Mouse (Mus musculus) MEL (cell line): ENCODE measurements at regions not wholly inside any gene's neighbourhood (a gene's known extent, or its start where the extent isn't known, plus 50 kb on each side); places are given as distances from the start of the nearest gene placed in this dataset.

Experiments
- DNase-seq: peaks from one replicate; pipeline ENCODE4 v3.0.0; 2011; ENCODE audit warnings: low read depth, low spot score
- H3K27ac ChIP-seq: 2 replicates; pipeline ENCODE4 v1.5.1; 2012; ENCODE audit warnings: low read depth, mild to moderate bottlenecking, control low read depth, low read length, moderate library complexity; ENCODE audit not compliant: control insufficient read depth
- H3K27me3 ChIP-seq, 2 experiments: fragments of 150-350 bp in 1 of 2; sonication (generic) in 1 of 2; 2 replicates each; pipeline ENCODE4 v1.6.1; 2012; ENCODE audit warnings: low read length in 2 of 2, mild to moderate bottlenecking in 2 of 2, improper control_type of control experiment in 1 of 2, moderate library complexity in 1 of 2; ENCODE audit not compliant: insufficient read depth in 2 of 2, control insufficient read depth in 1 of 2
- H3K36me3 ChIP-seq, 2 experiments: 2 replicates each; pipeline ENCODE4 v1.6.1; 2012 to 2014; ENCODE audit warnings: low read length in 2 of 2, improper control_type of control experiment in 1 of 2, inconsistent platforms in 1 of 2, mild to moderate bottlenecking in 1 of 2; ENCODE audit not compliant: insufficient read depth in 2 of 2, control insufficient read depth in 1 of 2
- H3K4me1 ChIP-seq, 2 experiments: fragments of 150-350 bp in 1 of 2; sonication (generic) in 1 of 2; 2 replicates each; pipeline ENCODE4 v1.6.1; 2012; ENCODE audit warnings: low read length in 2 of 2, improper control_type of control experiment in 1 of 2, mild to moderate bottlenecking in 1 of 2; ENCODE audit not compliant: insufficient read depth in 2 of 2, control insufficient read depth in 1 of 2
- H3K4me3 ChIP-seq, 2 experiments: fragments of 150-350 bp in 1 of 2; sonication (generic) in 1 of 2; 2 replicates each; pipeline ENCODE4 v1.5.1; 2012; ENCODE audit warnings: low read depth in 2 of 2, low read length in 2 of 2, mild to moderate bottlenecking in 2 of 2, moderate library complexity in 2 of 2, control low read depth in 1 of 2, improper control_type of control experiment in 1 of 2; ENCODE audit not compliant: control insufficient read depth in 1 of 2, insufficient read depth in 1 of 2
- H3K79me2 ChIP-seq: 2 replicates; pipeline ENCODE4 v1.6.1; 2012; ENCODE audit warnings: mild to moderate bottlenecking, low read length, moderate library complexity; ENCODE audit not compliant: control insufficient read depth, poor library complexity, insufficient read depth
- H3K9ac ChIP-seq: 2 replicates; pipeline ENCODE4 v1.6.1; 2012; ENCODE audit warnings: low read depth, mild to moderate bottlenecking, control low read depth, low read length, moderate library complexity; ENCODE audit not compliant: control insufficient read depth, poor library complexity, severe bottlenecking
- H3K9me3 ChIP-seq: fragments of 150-350 bp; sonication (generic); replicated peaks from 2 replicates; pipeline ENCODE4 v1.6.1; 2012; ENCODE audit warnings: mild to moderate bottlenecking, low read length, improper control_type of control experiment, moderate library complexity; ENCODE audit not compliant: insufficient read depth
- CHD1 ChIP-seq: IDR thresholded peaks from 2 replicates; pipeline ENCODE4 v1.6.1; 2012; ENCODE audit warnings: low read depth, mild to moderate bottlenecking, inconsistent platforms, low read length, improper control_type of control experiment
- CHD2 ChIP-seq: IDR thresholded peaks from 2 replicates; pipeline ENCODE4 v1.6.1; 2011; ENCODE audit warnings: low read length, improper control_type of control experiment
- CTCF ChIP-seq, 3 experiments: IDR thresholded peaks in 2 of 3; conservative IDR thresholded peaks in 1 of 3; 2 replicates each; pipeline ENCODE4 v1.5.1; 2011 to 2012; ENCODE audit warnings: low read length in 3 of 3, low read depth in 2 of 3, mild to moderate bottlenecking in 2 of 3, improper control_type of control experiment in 1 of 3, inconsistent platforms in 1 of 3, mixed read lengths in 1 of 3, moderate library complexity in 1 of 3; ENCODE audit not compliant: control insufficient read depth in 1 of 3, insufficient read depth in 1 of 3, poor library complexity in 1 of 3, severe bottlenecking in 1 of 3
- EP300 ChIP-seq, 2 experiments: IDR thresholded peaks; 2 replicates each; pipeline ENCODE4 v1.6.1; 2011; ENCODE audit warnings: improper control_type of control experiment in 2 of 2, low read length in 2 of 2, low read depth in 1 of 2, mild to moderate bottlenecking in 1 of 2
- ETS1 ChIP-seq: IDR thresholded peaks from 2 replicates; pipeline ENCODE4 v1.6.1; 2012; ENCODE audit warnings: low read depth, mild to moderate bottlenecking, inconsistent platforms, low read length, improper control_type of control experiment, moderate library complexity
- GATA1 ChIP-seq: IDR thresholded peaks from 2 replicates; pipeline ENCODE4 v1.6.1; 2011; ENCODE audit warnings: low read depth, low read length, improper control_type of control experiment
- JUND ChIP-seq: IDR thresholded peaks from 2 replicates; pipeline ENCODE4 v1.6.1; 2011; ENCODE audit warnings: low read depth, mild to moderate bottlenecking, improper control_type of control experiment, low read length
- KAT2A ChIP-seq: conservative IDR thresholded peaks from 2 replicates; pipeline ENCODE4 v1.6.1; 2012; ENCODE audit warnings: low read depth, low read length, improper control_type of control experiment, inconsistent platforms
- MAFK ChIP-seq: IDR thresholded peaks from 2 replicates; pipeline ENCODE4 v1.6.1; 2011; ENCODE audit warnings: low read depth, mild to moderate bottlenecking, low read length, improper control_type of control experiment, borderline replicate concordance
- MAZ ChIP-seq: IDR thresholded peaks from 2 replicates; pipeline ENCODE4 v1.6.1; 2012; ENCODE audit warnings: low read depth, mild to moderate bottlenecking, inconsistent platforms, low read length, improper control_type of control experiment
- MEF2A ChIP-seq: IDR thresholded peaks from 2 replicates; pipeline ENCODE4 v1.6.1; 2014; ENCODE audit warnings: low read depth, mild to moderate bottlenecking, inconsistent platforms, low read length, improper control_type of control experiment; ENCODE audit not compliant: poor library complexity, insufficient replicate concordance, severe bottlenecking; ENCODE audit errors: extremely low read depth
- MXI1 ChIP-seq: IDR thresholded peaks from 2 replicates; pipeline ENCODE4 v1.6.1; 2011; ENCODE audit warnings: mild to moderate bottlenecking, low read depth, low read length, improper control_type of control experiment
- MYC ChIP-seq: IDR thresholded peaks from 2 replicates; pipeline ENCODE4 v1.6.1; 2011; ENCODE audit warnings: low read depth, mild to moderate bottlenecking, low read length, improper control_type of control experiment, moderate library complexity
- NELFE ChIP-seq: IDR thresholded peaks from 2 replicates; pipeline ENCODE4 v1.6.1; 2011; ENCODE audit warnings: low read depth, low read length, improper control_type of control experiment
- NRF1 ChIP-seq: IDR thresholded peaks from 2 replicates; pipeline ENCODE4 v1.6.1; 2014; ENCODE audit warnings: low read depth, mild to moderate bottlenecking, inconsistent platforms, low read length, improper control_type of control experiment, moderate library complexity; ENCODE audit not compliant: poor library complexity, insufficient read depth, severe bottlenecking
- POLR2AphosphoS2 ChIP-seq: IDR thresholded peaks from 2 replicates; pipeline ENCODE4 v1.6.1; 2011; ENCODE audit warnings: low read length, improper control_type of control experiment
- POLR2AphosphoS5 ChIP-seq: IDR thresholded peaks from 2 replicates; pipeline ENCODE4 v1.6.1; 2012; ENCODE audit warnings: low read depth, borderline replicate concordance, mild to moderate bottlenecking, inconsistent platforms, low read length, moderate library complexity, mixed read lengths
- RCOR1 ChIP-seq: IDR thresholded peaks from 2 replicates; pipeline ENCODE4 v1.6.1; 2012; ENCODE audit warnings: low read depth, mild to moderate bottlenecking, inconsistent platforms, low read length, improper control_type of control experiment
- SIN3A ChIP-seq: IDR thresholded peaks from 2 replicates; pipeline ENCODE4 v1.6.1; 2012; ENCODE audit warnings: low read length, improper control_type of control experiment, inconsistent platforms
- SMC3 ChIP-seq: IDR thresholded peaks from 2 replicates; pipeline ENCODE4 v1.6.1; 2011; ENCODE audit warnings: low read depth, low read length, improper control_type of control experiment
- TCF12 ChIP-seq: IDR thresholded peaks from 2 replicates; pipeline ENCODE4 v1.6.1; 2014; ENCODE audit warnings: low read depth, mild to moderate bottlenecking, inconsistent platforms, low read length, improper control_type of control experiment, moderate library complexity
- UBTF ChIP-seq: IDR thresholded peaks from 2 replicates; pipeline ENCODE4 v1.6.1; 2012; ENCODE audit warnings: low read depth, mild to moderate bottlenecking, inconsistent platforms, low read length, improper control_type of control experiment, moderate library complexity, borderline replicate concordance; ENCODE audit not compliant: insufficient read depth
- ZC3H11A ChIP-seq: IDR thresholded peaks from 2 replicates; pipeline ENCODE4 v1.6.1; 2012; ENCODE audit warnings: low read depth, mild to moderate bottlenecking, inconsistent platforms, low read length, improper control_type of control experiment
- ZMIZ1 ChIP-seq: IDR thresholded peaks from 2 replicates; pipeline ENCODE4 v1.6.1; 2012; ENCODE audit warnings: low read depth, mild to moderate bottlenecking, inconsistent platforms, low read length, improper control_type of control experiment, moderate library complexity

DNA sequence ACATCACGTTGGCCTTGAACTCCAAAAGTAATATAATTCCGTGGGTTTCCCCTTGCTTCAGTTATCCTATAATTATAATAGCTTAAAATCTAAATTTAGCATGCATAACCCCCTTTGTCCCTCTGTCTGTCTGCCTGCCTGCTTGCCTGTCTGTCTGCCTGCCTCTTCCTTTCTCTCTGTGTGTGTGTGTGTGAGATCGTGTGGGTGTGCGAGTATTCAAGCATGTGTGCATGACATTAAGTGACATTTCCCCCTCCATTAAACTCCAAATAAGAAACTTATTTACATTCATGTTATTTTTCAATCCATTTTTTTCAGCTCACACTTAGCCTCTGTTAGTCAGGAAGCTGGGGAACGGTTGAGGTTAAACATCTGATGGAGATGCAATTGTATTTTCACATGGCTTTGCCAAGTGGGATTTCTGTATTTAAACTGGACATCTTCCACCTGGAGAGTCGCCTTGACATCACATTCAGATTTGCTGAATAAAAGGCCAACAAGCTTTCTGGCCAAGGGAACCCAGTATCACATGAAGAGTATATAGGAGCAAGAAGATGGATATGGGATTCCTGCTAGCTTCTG is 130.8 kb upstream of the Map3k1 start:
- DNase-seq = peak; percentile 45
- TF ChIP-seq KAT2A (no peak), MEF2A (no peak), MAFK (no peak), GATA1 (no peak), MXI1 (no peak), EP300 (IDR thresholded peaks at IDR 0.05; ENCODE audit: low read depth in 1 of 2, low read length in 2 of 2) (no peak; a peak in 1 of 4 replicates), ZC3H11A (no peak), SMC3 (no peak), SIN3A (no peak), NRF1 (no peak), POLR2AphosphoS2 (no peak), RCOR1 (no peak), CTCF (IDR thresholded peaks at IDR 0.05 in 2 of 3, conservative IDR thresholded peaks at IDR 0.05 in 1 of 3; ENCODE audit: control insufficient read depth in 1 of 3, insufficient read depth in 1 of 3, low read depth in 2 of 3, low read length in 3 of 3, poor library complexity in 1 of 3, severe bottlenecking in 1 of 3) (no peak), MAZ (no peak), CHD1 (no peak), POLR2AphosphoS5 (no peak), ETS1 (no peak), UBTF (no peak)

DNA sequence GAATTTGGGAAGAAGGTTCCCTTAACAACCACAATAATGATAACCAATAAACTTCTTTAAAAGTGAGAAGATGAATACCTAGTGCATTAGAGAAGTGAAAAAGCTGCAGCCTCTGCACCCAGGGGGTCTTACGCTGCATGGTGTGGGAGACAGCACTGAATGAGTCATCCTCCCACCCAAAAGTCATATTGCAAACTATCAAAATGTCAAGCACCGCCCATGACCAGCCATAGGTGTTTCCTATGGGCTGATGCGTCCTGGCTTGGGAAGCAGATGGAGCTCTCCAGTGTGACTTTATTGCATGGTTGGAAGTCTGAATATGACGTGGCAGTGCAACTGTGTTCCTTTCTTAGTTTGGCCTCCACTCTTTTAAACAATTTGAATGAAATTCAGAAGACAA is 131.5 kb upstream of the Map3k1 start:
- TF ChIP-seq CHD2 = no peak
- peak in 1 of 2 experiments; percentile 41; a peak in 2 of 4 replicates for TF ChIP-seq EP300 (IDR thresholded peaks at IDR 0.05; ENCODE audit: low read depth in 1 of 2, low read length in 2 of 2)
- peak; percentile 36 for TF ChIP-seq NELFE
- TF ChIP-seq TCF12 = peak; percentile 2; the same call in 1 of the 2 replicates
- TF ChIP-seq ZMIZ1 = 0 out of 2 replicates have a peak, but pooled peaks have one; percentile 43
- TF ChIP-seq JUND = peak; percentile 79; the same call in 1 of the 2 replicates
- 0 out of 2 replicates have a peak, but pooled peaks have one; percentile 3 for TF ChIP-seq MYC
- no peak for TF ChIP-seq CTCF (IDR thresholded peaks at IDR 0.05 in 2 of 3, conservative IDR thresholded peaks at IDR 0.05 in 1 of 3; ENCODE audit: control insufficient read depth in 1 of 3, insufficient read depth in 1 of 3, low read depth in 2 of 3, low read length in 3 of 3, poor library complexity in 1 of 3, severe bottlenecking in 1 of 3)
- TF ChIP-seq MAFK = 0 out of 2 replicates have a peak, but pooled peaks have one; percentile 13
- TF ChIP-seq, all 39 proteins: peak for 7
- no peaks in the 10 kb centered on the region for H3K27me3 ChIP-seq
- no peaks in the 10 kb centered on the region for H3K9me3 ChIP-seq
- H3K79me2 ChIP-seq = no peaks in the 10 kb centered on the region; the same call in 1 of the 2 replicates
- H3K36me3 ChIP-seq = peaks cover 0 to 41% of the 10 kb centered on the region in 2 experiments; a peak in 2 of 4 replicates
- H3K4me3 ChIP-seq = peak overlapping the region; percentile 37 to 55
- peak; percentile 65 for DNase-seq
- peak overlapping the region; percentile 96 for H3K27ac ChIP-seq
- peak overlapping the region; percentile 66 for H3K9ac ChIP-seq
- H3K4me1 ChIP-seq = peaks cover 26 to 46% of the 10 kb centered on the region in 2 experiments

More for the DNA sequence above, 130.8 kb upstream of the Map3k1 start:
- Histone ChIP-seq H3K4me1 (peaks cover 26 to 46% of the 10 kb centered on the region in 2 experiments), H3K9ac (peak overlapping the region; percentile 66), H3K36me3 (peaks cover 0 to 41% of the 10 kb centered on the region in 2 experiments; a peak in 2 of 4 replicates), H3K9me3 (no peaks in the 10 kb centered on the region), H3K79me2 (no peaks in the 10 kb centered on the region; the same call in 1 of the 2 replicates), H3K27ac (peak overlapping the region; percentile 96), H3K27me3 (no peaks in the 10 kb centered on the region), H3K4me3 (peak overlapping the region; percentile 37 to 55)
